Mouse (Mus musculus) right cerebral cortex, postnatal 36 days (tissue): ENCODE results near the gene Cort.
A peak's percentile ranks its signal among the peaks of the same experiment; 100 is the strongest.
"Not testable (repeated sequence)": the region's sequence is repeated elsewhere in the genome, so short reads cannot be mapped to it uniquely, and the experiment has no call there.

ENCODE experiments used
- DNase-seq, 2 experiments: peaks; one replicate each; pipeline ENCODE4 v3.0.0; 2022; ENCODE audit warnings: low spot score in 2 of 2, mixed read lengths in 1 of 2

The Cort gene

DNA sequence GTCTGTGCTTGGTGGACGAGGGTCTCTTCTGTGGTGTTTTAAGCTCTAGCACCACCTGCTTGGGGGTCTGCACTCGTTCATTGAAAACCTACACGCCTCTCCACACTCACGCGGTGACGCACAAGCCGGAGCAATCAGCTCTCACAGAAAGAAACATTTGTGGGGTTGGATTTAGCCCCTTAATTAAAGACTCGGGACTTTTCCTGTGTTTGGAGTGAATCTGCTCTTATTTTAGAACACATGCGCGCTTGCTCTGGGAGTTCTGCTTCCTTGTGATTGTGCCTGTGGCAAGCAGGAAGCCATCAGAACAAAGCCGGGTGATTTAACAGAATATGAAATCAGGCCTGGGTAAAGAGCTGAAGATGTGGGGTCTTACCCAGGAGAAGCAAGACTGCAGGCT lies at the start of gene Cort:
Gene Cort, minus strand, starts transcription at position 101 of the 400 bp plus-strand sequence.
- DNase-seq: no peak

DNA sequence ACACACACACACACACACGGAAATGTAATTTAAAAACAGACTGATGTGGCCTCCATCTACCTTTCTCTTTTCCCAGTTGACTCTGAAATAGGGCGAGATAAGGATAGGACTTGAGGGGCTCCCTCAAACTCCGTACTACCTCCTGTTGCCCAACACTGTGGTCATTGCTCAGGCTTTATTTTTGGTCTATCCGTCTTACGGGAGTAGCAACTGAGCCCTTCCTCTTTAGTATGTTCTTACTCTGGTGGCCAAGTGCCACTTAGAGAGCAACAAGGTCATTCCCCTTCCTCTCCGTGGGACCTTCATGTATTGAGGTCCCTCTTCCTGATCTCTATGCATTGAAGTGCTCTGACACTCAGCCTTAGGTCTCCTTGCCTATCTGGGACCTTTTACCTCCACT lies 47.1 kb upstream of the Cort start:
- no peak for DNase-seq

DNA sequence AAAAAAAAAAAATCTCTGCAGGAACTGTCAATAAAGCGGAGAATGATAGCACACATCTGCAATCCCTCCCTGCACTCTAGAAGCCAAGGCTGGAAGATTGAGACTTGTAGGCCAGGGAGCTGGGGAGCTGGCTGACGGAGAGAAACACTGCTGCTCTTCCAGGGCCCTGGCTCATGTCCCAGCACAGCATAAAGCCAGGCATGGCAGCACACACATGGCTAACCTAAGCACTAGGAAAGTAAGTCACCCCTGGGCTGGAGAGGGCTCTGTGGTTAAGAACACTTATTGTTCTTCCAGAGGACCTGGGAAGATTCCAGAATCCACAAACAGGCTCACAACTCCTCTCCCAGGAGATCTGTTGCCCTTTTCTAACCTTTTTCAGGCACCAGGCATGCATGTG lies 46.1 kb upstream of the Cort start:
- DNase-seq: no peak

DNA sequence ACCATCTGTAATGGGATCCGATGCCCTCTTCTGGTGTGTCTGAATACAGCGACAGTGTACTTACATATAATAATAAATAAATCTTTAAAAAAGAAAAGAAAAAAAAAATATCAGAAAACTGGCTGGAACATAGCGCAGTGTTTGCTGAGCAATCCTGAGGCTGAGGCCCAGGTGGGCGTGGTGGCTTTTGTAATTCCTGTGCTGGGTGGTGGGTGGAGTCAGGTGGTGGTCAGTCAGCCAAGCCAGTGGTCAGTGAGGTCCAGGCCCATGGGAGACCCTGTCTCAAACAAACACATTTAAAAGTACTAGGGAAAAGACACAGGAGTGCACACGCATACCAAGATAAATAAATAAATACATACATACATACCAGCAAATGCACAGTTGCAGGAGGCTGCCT lies 45.5 kb upstream of the Cort start:
- DNase-seq: no peak

DNA sequence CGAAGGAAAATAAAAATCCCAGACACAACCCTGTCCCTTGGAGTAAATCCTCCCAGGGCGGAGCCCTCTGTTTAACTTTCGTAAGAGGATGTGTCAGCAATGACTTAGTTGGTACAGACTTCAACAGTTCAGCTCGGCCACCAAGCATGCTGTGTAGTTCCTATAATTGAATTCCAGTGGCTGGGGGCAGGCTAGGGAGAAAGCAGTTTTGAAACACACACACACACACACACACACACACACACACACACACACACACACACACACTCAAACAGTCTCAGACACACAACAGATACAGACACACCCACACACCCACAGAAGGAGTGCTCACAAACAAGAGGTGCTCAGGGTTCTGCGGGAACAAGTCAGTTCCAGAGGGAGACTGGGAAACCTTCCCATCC lies 45.0 kb upstream of the Cort start:
- DNase-seq: no peak

DNA sequence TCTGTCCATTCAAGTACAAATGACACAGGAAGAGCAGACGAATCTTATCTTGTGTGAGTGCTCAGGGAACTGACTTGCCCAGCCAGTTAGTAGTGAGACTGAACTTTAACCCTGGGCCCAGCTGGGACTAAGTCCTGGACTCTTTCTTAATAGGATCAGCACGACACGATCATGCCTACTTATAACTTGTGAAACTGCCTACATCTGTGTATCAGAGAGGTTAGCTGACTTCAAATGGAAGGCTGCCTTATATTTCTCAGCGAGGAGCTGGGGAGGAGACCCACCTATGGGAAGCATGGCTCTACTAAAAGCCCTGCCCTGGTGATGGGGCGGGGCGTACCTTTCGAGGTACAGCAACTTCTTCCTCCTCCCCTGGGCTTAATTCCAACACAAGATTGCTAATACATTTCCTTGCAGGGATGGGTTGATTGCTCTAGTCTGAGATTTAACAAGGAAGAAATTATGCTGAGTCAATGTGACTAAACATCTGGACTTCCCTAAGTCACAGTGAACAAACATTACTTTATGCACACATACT lies 43.9 kb upstream of the Cort start:
- no peak for DNase-seq

DNA sequence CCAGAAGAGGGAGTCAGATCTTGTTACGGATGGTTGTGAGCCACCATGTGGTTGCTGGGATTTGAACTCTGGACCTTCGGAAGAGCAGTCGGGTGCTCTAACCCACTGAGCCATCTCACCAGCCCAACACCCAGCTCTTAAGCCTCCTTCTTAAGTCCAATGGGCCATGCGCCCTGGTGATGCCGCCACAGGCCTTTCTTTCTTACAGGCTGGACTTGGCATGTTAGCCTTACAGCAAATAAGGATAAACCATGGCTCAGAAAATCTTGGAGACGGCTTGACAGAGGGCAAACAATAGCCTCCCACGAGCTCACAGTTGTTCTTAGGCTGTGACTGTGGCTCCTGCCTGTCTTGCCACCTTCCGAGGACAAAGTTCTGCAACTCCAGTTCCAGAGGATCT lies 43.4 kb upstream of the Cort start:
- DNase-seq: not testable (repeated sequence)

DNA sequence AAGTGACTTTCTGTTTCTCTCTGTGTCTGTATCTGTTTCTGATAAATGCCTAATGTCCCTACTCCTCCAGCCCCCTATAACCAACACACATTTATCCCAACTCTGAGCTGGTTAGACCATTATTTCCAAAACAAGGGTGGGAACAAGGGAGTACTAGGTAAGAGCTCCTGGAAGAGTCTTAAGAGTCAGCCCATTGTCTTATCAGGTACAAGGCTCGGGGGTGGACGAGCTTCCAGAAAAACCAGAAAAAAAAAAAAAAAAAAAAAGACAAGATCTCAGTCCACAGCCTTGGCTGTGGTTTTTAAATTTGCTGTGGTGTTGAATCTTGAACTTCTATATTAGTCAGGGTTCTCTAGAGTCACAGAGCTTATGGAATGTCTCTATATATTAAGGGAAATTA lies 41.5 kb upstream of the Cort start:
- no peak for DNase-seq

DNA sequence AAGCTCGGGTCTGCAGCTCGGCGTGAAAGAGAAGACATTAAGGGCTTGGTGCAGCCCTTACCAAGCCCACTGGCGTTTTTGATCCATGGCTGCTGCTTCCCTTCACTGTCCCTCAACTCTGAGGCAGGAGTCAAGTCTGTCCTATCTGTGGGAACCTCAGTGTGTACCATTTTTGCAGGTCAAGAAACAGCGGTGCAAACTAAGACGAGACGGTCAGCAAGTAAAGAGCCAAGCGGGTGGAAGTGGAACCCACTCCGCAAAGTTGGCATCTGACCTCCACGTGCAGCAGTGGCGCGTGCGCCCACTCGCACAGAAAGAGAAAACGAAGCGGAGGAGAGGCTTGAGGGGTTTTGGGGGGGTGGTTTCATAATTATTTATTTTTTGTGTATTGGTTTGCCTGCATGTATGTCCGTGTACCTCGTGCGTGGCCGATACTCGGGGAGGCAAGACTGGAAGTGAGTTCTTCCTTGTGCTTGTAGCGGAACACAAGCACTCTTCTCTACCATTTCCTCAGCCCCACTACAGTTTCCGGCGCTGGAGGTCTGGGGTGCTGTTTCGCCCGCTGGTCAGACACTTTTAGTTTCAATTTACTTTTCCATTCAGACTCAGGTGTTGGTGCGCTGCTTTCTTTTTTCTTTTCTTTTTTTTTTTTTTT lies 40.5 kb upstream of the Cort start:
- DNase-seq: no peak

DNA sequence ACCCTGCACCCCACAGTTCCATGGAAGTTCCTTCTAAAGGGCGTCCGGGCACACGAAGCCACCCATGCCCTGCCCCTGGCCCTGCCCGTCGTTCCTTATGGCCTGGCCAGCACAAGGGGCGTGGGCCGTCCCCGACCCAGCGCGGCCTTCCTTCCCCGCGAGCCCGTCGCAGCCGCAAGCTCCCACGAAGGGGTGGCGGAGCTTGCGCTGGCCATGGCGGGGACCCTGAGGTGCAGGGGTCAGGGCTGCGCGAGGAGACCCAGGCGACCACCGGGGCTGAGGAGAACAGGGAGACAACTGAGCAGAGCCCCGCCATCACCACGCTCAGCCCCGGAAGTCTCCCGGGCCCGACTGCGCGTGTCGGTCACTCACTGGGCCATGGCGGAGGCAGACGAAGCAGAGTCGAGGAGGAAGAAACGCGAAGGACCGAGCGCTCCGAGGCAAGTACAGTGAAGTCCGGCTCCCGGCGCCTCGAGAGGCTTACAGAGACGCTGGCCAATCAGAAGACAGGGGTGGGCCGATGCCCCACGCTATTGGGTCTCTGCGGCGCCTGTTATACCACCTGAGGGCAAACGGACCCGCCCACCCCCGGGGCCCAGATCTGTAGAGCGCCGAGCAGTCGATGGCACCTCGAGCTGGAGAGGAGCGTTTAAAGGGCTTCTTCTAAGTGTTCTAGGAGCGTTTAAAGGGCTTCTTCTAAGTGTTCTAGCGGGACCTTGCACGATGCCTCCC lies 39.8 kb upstream of the Cort start, which contains the start of gene Pgd:
Gene Pgd, minus strand, starts transcription at position 557 of the 732 bp plus-strand sequence.
- DNase-seq: peak; percentile 97

DNA sequence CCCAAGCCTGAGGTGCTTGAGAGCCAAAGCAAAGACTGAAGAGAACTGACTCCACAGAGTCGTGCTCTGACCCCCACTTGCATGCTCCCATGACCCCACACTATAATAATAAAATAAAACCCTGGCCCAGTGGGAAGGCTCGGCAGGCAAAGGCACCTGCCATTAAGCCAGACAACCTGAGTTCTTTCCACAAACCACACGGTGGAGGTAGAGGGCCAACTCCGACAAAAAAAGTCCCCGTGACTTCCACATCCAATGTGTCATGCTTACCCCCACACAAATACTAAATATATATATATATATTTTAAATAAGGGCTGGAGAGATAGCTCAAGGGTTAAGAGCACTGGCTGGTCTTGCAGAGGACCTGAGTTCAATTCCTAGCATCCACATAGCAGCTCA lies 37.6 kb upstream of the Cort start:
- no peak for DNase-seq

DNA sequence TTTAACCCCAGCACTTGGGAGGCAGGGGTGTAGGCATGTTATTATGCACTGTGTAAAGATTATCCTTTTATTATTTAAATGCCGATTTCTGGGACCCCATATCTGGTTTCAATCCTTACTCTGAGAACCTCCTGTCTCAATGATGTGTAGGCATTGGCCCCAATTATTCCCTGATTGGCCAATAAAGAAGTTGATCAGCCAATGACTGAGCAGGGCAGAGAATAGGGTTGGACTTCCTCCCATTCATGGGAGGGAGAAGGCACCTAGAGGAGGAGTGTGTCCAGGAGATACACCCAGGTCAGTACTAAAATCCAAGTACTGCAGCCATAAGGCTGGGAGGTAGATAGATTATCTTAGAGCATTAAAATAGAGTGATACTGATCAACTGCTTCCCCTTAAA lies 36.6 kb upstream of the Cort start:
- DNase-seq: no peak

DNA sequence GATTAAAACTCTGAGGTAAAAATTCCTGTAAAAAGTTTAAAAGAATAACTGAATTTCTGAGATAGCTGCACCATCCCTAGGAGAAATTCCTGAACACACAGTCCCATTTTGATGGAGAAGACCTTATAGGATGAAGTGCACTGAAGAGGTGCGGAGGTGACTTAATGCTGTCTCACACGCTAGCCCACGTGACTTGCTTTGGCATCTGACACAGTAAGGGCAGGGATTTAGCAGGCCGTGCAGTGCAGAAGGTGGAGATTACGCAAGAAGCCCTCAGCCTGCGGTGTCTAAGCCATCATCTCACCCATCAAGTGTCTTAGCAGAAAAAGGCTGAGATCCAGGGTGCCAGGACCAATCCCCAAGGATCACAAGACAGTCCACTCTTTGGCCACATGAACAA lies 34.6 kb upstream of the Cort start:
- no peak for DNase-seq

DNA sequence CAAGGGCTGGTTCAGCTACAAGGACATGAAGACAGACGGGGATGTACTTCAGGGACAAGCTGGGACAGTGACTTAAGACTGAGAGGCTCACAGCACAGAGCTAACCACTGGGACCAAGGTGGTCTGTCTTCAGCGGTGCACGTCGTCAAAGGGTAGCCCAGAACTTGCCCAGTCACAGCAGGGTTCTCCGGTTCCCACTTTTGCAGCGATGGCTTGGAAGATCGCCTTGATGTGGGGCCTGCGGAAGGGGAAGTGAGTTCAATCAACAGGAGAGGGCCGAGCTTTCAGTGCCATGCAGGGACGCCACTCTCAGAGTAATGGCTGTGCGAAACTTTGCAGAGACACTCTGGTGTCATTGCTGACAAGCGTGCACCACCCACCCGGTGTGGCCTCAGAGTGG lies 33.3 kb upstream of the Cort start:
- DNase-seq: no peak

DNA sequence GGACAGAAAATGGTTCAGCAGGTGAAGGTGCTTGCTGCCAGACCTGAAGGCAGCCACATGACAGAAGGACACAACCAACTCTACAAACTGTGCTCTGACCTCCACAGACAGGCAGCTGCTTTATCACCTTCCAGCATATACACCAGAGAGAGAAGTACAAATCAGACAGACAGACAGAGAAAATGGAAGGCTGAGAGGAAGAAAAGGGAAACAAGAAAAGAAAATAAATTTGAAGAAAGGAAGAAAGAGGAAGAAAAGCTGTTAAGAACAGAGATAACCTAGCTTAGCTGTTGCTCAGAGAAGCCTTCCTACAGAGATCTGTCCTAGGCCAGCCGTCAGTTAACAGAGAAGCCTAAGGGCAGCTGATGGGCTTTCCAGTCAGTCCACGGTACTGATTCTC lies 32.6 kb upstream of the Cort start:
- no peak for DNase-seq

DNA sequence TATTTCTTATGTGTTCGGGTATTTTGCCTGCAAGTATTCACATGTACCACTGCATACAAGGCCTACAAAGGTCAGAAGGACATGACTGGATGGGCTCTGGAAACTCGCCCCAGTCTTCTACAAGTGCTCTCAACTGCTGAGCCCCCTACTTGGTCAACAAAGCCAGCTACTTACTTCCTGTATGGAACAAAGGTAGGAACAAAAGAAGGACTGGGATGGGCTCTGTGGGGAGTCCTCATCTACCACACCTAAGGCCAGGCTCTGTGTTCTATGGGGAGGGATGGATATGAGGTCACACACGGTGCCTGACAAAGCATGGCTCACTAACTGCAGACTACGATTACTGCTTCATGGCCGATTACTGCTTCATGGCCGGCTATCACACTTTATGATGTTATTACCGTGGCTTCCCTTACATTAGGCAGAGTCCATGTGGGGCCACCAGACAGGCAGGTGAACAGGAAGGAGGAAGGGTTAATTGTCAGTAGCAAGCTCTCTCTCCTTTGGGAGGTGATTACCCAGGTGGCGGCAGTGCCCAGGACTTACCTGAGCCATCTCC lies 30.9 kb upstream of the Cort start:
- no peak for DNase-seq

DNA sequence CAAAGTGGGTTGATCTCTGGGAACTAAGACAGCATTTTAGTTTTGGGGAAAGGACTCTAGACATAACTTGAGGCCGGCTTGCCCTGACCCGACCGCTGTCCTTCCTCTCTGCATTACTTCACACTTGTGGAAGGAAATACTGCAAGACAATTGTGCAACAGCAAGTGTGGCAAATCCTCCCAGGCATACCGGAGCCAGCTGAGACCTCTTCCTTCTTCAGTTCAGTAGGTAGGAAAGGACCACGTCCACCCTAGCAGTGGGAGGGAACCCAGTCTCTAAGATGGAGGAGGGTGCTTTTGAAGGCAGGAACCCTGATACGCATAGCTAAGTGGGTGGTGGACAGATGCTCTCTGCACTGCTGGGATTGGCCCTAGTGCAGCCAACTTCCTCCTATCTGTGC lies 29.1 kb upstream of the Cort start:
- no peak for DNase-seq

DNA sequence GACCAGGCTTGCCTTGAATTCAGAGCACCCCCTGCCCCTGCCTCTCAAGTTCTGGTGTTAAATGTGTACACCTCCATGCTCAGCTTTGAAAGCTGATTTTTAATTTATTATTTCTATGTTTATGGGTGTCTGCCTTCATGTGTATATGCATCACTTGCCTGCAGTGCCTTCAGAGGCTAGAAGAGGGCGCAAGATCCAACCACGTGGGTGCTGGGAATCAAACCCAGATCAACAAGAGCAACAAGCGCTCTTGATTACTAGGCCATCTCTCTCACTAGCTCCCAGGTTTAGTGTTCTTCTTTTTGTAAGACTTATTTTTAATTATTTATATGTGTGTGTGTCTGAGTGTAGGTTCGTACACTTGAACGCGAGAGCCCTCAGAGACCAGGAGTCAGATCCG lies 28.3 kb upstream of the Cort start:
- DNase-seq: no peak

DNA sequence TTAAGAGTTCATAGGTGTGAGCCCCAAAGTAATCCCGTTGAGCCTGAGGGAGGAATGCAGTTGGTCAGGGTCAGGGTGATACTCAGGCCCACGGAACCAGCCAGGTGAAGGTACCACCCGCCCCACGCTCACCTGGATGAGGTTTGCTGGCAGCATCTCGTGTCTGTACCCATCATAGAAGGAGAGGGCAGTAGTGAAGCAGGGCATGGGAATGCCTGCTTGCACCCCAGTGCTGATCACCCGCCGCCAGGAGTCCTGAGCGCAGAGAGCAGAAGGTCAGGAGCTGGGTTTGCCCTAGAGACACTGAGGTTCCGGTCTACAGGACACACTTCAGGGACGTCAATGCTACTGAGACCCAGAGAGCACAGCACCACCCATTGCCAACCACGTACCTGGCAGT lies 24.2 kb upstream of the Cort start:
- DNase-seq: no peak

DNA sequence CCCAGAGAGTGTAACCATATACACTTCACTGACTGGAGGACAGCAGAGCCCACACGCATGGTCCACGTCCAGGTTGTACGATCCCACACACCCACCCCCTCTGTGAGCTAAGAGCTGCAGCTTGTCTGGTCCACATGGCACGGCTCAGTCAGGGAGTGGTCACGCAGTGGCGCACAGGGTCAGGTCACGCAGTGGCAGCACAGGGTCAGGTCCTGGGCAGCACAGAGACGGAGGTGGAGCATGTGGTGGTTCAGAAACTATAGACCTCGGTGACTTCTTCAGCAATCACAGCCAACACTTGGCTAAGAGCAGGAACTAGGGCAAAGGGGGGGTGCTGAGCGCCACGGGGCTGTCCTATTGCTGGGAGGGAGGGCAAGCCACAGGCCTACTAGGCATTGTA lies 23.7 kb upstream of the Cort start:
- no peak for DNase-seq

DNA sequence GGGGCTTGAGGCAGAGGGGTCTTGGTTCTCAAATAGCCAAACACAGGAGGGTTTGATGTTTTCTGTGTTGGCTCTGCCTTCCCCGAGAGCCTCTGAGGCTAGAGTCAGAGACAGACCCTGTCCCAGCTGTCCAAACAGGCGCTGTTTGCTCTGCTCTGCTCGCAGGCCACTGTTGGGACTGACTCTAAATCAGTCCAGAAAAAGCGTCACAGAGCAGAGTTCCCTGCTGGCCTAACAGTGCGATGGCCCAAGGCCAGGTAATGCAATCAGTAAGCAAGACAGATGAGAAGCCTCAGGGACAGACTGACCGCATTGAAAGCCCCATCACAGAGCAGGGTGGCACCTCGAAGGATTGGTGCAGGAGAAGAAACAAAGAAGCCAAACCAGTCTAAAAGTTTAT lies 23.0 kb upstream of the Cort start:
- no peak for DNase-seq

DNA sequence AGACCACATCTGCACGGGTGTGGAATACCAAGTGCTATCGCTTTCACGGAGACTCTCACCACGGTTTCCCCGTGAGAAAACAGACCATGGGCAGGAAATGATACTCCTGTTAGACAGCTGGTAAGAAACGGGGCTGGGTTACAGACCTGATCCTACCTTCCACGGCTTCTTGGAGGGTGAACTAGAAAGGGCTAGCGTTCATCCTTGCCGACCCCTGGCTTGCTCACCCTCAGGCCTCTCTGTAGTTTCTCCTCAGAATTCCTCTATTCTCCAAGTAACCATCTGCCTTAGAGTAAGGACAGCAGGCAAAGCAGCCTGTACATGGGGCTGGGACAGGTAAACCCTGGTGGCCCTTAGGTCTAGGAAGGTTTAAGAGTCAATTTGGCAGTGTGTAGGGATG lies 22.6 kb upstream of the Cort start:
- no peak for DNase-seq

DNA sequence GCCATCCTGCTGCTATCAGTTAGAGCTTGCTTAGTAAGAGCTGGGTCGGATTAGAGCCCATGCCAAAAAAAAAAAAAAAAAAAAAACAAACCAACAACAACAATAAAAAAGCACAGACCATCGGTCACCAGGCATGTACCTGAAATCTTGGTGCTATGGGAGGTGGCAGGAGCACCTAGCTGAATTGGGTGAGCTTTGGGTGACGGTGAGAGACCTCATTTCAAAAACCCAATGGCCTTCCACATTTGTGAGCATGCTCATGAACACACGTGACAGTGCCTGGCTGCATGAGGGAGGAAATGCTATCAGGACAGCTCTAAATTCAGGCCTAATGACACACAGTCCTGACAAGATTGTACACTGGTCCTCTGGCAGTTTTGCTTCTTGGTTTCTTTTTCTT lies 21.5 kb upstream of the Cort start:
- DNase-seq: no peak
